Mouse (Mus musculus) embryonic fibroblast, embryonic 13.5 days (primary cell): ENCODE results near the gene Chd8. TPM values are rescaled to one million over a fixed set of nuclear protein-coding genes. Genes with fewer than 3 reads are reported as not detected.

Experiments used
- H3K27ac ChIP-seq: 2 replicates; pipeline ENCODE4 v1.5.1; 2012; ENCODE audit warnings: low read length, control low read depth, inconsistent platforms; ENCODE audit not compliant: insufficient read depth
- H3K4me1 ChIP-seq: 2 replicates; pipeline ENCODE4 v1.6.1; 2011; ENCODE audit warnings: low read length; ENCODE audit not compliant: control insufficient read depth, insufficient read depth
- H3K4me3 ChIP-seq: 2 replicates; pipeline ENCODE4 v1.5.1; 2011; ENCODE audit warnings: mild to moderate bottlenecking, control low read depth, low read length; ENCODE audit not compliant: insufficient read depth
- CTCF ChIP-seq: IDR thresholded peaks from 2 replicates; pipeline ENCODE4 v1.5.1; 2011; ENCODE audit warnings: mild to moderate bottlenecking, control low read depth, low read length, moderate library complexity, borderline replicate concordance; ENCODE audit not compliant: insufficient read depth
- POLR2A ChIP-seq: IDR thresholded peaks from 2 replicates; pipeline ENCODE4 v1.6.1; 2011; ENCODE audit warnings: low read depth, mild to moderate bottlenecking, control low read depth, low read length, moderate library complexity
- polyA plus RNA-seq: library from polyadenylated mRNA; stranded (reverse); fragments of >200 nt; gene quantifications from 2 replicates; pipeline ENCODE4 v1.2.4, GENCODE M21; 2011; ENCODE audit warnings: low read depth; ENCODE audit not compliant: missing spikeins, insufficient read length

Gene Chd8
- polyA plus RNA-seq, 1 experiment: 146 TPM

GRCm38 (mm10) chr14:52217261-52217660 is 40.3 kb downstream of the Chd8 start:
- Histone ChIP-seq H3K27ac (no peak overlapping the region), H3K4me1 (no peaks in the 10 kb centered on the region), H3K4me3 (no peak overlapping the region)
- TF ChIP-seq CTCF (no peak), POLR2A (no peak)

- Histone ChIP-seq H3K4me3 (no peak overlapping the region), H3K27ac (no peak overlapping the region), H3K4me1 (no peaks in the 10 kb centered on the region; the same call in 1 of the 2 replicates)
- no peak for TF ChIP-seq CTCF
- no peak for TF ChIP-seq POLR2A
Observed at GRCm38 (mm10) chr14:52199412-52199811, 58.2 kb downstream of the Chd8 start.

- Histone ChIP-seq H3K4me1 (no peaks in the 10 kb centered on the region; the same call in 1 of the 2 replicates), H3K4me3 (no peak overlapping the region), H3K27ac (no peak overlapping the region)
- TF ChIP-seq POLR2A: no peak
- no peak for TF ChIP-seq CTCF
Observed at GRCm38 (mm10) chr14:52198141-52198540, 59.4 kb downstream of the Chd8 start.

- TF ChIP-seq POLR2A: peak; percentile 66; the same call in 1 of the 2 replicates
- TF ChIP-seq CTCF: no peak
- Histone ChIP-seq H3K4me3 (peak within 1 kb of the TSS; percentile 79), H3K4me1 (no peaks in the 10 kb centered on the region; the same call in 1 of the 2 replicates), H3K27ac (peak within 1 kb of the TSS; percentile 93)
Observed at GRCm38 (mm10) chr14:52197156-52197878, 60.3 kb downstream of the Chd8 start, which contains the start of gene Supt16. Gene Supt16 (minus strand): TSS chr14:52197416.

DNA sequence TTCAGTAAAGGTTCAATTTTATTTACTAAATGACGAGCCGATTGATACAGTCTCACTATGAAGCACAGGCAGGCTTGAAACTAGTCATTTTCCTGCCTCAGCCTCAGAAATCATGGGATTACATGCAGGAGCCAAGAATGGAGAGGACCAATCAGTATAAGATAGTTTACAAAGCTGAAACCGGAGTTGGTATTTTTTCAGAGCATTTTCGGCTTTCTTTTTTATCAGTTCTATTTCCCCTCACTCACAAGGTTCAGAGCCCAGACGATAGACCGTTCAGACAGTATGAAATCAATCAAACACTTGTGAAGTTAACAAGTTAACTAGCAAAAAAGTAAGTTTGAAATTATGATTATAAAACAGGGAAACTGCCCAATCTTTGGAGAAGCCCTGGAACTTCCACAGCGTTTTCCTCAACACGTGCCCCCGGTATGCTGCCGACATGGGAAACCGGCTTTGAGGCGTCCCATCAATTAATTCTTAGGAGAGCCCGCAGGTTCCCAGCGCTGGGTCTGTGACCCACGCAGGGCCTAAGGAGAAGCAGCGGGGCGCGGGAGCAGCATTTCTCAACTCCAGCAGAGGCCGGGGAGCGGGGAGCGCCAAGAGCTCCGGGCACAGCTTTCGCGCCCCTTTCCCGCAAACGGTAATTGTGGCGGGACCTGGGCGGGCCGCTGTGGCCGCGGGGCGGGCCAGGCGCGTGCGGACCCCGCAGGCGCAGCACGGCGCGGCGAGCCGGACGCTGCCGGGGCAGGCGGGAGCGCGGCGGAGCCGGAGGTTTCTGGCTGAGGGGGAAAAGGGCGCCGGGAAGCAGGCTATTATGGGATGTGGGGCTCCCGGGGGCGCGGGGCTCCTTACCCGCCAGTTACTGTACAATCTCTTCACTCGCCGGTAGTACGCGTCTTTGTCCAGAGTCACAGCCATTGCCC is 61.1 kb downstream of the Chd8 start:
- peak overlapping the region; percentile 79 for H3K4me3 ChIP-seq
- TF ChIP-seq CTCF (no peak), POLR2A (no peak; the same call in 1 of the 2 replicates)

DNA sequence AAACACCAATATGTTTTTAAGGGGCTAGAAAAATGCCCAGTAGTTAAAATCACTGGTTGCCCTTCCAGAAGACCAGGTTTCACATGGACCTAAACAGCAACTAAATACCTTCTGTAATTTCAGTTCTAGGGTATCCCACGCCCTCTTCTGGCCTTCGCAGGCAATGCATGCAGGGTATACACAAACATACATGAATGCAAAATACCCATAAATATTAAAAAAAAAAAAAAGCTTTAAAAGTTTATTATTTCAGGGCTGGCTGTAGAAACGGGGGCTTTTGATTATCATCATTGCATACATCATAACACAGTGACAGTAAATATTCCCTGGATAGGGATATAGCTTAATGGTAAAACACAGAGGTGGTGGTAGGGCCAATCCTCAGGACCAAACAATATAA is 61.9 kb downstream of the Chd8 start:
- 0 out of 2 replicates have a peak, but pooled peaks have one; percentile 7 for TF ChIP-seq CTCF
- no peak for TF ChIP-seq POLR2A
- H3K4me1 ChIP-seq: no peaks in the 10 kb centered on the region; the same call in 1 of the 2 replicates
- H3K4me3 ChIP-seq: peak overlapping the region; percentile 10
- no peak overlapping the region for H3K27ac ChIP-seq

More for the DNA sequence above, 61.1 kb downstream of the Chd8 start:
- Histone ChIP-seq H3K4me1 (no peaks in the 10 kb centered on the region; the same call in 1 of the 2 replicates), H3K27ac (peak overlapping the region; percentile 93)

DNA sequence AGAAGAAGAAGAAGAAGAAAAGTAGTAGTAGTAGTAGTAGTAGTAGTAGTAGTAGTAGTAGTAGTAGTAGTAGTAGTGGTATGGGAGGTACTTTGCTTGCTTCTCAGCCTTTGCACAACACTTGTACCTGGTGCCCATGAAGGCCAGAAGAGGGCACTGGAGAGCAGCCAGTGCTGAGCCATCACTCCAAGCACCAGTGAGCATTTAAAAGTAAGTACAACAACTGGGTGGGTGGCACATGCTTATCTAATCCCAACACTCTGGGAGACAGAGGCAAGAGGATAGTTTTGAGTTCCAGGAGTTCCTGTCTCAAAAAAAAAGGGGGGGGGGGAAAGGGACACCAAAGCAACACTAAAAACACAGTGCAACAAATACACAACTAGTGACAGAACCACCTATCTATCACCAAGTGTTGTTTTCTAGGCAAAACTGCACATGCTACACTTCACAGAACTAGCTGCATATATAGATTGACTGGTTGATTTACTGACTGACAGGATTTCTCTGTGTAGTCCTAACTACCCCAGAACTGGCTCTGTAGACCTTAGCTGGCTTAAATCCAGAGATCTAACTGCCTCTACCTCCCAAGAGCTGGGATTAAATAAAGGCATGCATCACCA is 66.7 kb downstream of the Chd8 start:
- no peaks in the 10 kb centered on the region for H3K4me1 ChIP-seq
- H3K27ac ChIP-seq: no peak overlapping the region
- no peak overlapping the region for H3K4me3 ChIP-seq
- TF ChIP-seq POLR2A: no peak
- peak; percentile 42; the same call in 1 of the 2 replicates for TF ChIP-seq CTCF

GRCm38 (mm10) chr14:52189519-52189918 is 68.1 kb downstream of the Chd8 start:
- no peak for TF ChIP-seq POLR2A
- TF ChIP-seq CTCF: no peak

DNA sequence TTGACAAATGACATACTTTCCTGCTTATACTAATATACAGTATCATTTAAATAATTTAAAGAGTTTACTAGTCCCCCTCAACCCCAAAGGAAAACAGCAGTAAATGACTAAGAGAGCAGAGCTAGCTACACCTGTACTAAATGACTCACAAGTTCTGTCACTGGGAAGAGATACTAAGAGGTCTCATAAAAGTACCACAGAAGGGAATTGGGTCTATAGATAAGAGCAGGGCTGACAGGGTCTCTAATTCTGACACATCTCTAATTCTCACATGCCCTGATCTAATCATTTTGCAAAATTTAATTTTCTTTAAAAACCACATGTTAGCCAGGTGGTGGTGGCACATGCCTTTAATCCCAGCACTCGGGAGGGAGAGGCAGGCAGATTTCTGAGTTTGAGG is 68.8 kb downstream of the Chd8 start:
- Histone ChIP-seq H3K4me1 (no peaks in the 10 kb centered on the region; the same call in 1 of the 2 replicates), H3K4me3 (no peak overlapping the region), H3K27ac (no peak overlapping the region)
- TF ChIP-seq CTCF: no peak
- TF ChIP-seq POLR2A: no peak

More at GRCm38 (mm10) chr14:52189519-52189918, 68.1 kb downstream of the Chd8 start:
- H3K4me1 ChIP-seq: no peaks in the 10 kb centered on the region; the same call in 1 of the 2 replicates
- H3K27ac ChIP-seq: no peak overlapping the region
- H3K4me3 ChIP-seq: no peak overlapping the region
